Mouse (Mus musculus): ENCODE measurements around the gene Spem2. TPM values are rescaled to one million over a fixed set of nuclear protein-coding genes. Genes with fewer than 3 reads are reported as not detected.

Spem2 gene
- total and polyA plus RNA-seq, 2 experiments from 2014 or later, result not detected

DNA sequence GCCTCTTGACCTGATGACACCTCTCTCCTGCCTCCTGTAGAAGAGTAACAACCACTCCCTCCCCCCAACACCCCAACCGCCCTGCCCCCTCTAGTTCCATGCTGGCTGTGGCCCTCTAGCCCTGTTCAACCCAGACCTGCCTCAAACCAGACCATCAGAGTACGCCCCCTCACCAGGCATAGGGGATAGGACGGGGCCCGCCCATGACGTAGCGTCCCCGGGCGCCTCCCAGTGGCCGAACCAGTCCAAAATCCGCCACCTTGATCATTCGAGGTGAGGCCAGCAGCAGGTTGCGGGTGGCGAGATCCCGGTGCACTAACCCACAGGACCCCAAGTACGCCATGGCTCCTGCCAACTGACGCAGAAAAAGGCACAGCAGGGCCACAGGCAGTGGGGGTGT, 37.1 kb upstream of the Spem2 start:
- no peak overlapping the region for H3K4me3 ChIP-seq (ENCODE audit: low read depth, low read length)
- peaks cover 8% of the 10 kb centered on the region for H3K27me3 ChIP-seq (ENCODE audit: insufficient read depth, low read length)
- 0 out of 2 replicates have a peak, but pooled peaks cover 4% of the 10 kb centered on the region for H3K4me1 ChIP-seq (ENCODE audit: insufficient read depth, low read length)
- H3K4me2 ChIP-seq (ENCODE audit: low read depth, low read length, poor library complexity, severe bottlenecking), result no peak overlapping the region
- 21% methylated on average over 16 of the region's 16 CpGs for WGBS
- no peak for DNase-seq (ENCODE audit: low spot score)
- H3K36me3 ChIP-seq (ENCODE audit: insufficient read depth, low read length), result peaks cover 15% of the 10 kb centered on the region
- no peak overlapping the region for H3K9ac ChIP-seq (replicated peaks; ENCODE audit: low read length, poor library complexity, severe bottlenecking)
- H3K27ac ChIP-seq (ENCODE audit: low read depth, low read length), result no peak overlapping the region
- no peaks in the 10 kb centered on the region for H3K9me3 ChIP-seq (ENCODE audit: low read length)
- ATAC-seq (ENCODE audit: low FRiP score), result peak; percentile 69
- TF ChIP-seq CTCF (IDR thresholded peaks at IDR 0.05), result peak; percentile 54

DNA sequence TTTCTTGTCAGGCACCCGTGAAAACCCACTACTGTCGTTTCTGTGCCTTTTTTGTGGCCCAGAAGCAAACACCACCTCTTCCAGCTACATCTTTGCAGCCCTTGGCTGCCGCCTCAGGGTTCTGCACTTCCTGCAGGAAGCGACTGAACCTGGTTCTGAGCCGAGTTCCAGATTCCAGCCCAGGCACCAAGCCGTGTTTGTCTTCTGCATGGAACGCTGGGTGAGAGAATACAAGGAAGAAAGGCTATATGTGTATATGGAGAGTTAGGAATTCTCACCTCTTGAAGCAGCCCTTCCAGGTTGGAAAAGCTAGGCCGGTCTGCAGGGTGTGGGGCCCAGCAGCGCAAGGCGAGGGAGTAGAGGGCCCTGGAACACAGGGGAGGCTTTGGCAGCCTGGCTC, 36.4 kb upstream of the Spem2 start:
- Histone ChIP-seq H3K4me2 (ENCODE audit: low read depth, low read length, poor library complexity, severe bottlenecking) (no peak overlapping the region), H3K4me3 (ENCODE audit: low read depth, low read length) (no peak overlapping the region), H3K27me3 (ENCODE audit: insufficient read depth, low read length) (peaks cover 8% of the 10 kb centered on the region), H3K27ac (ENCODE audit: low read depth, low read length) (no peak overlapping the region), H3K4me1 (ENCODE audit: insufficient read depth, low read length) (0 out of 2 replicates have a peak, but pooled peaks cover 4% of the 10 kb centered on the region), H3K9ac (replicated peaks; ENCODE audit: low read length, poor library complexity, severe bottlenecking) (no peak overlapping the region), H3K36me3 (ENCODE audit: insufficient read depth, low read length) (peaks cover 21% of the 10 kb centered on the region), H3K9me3 (ENCODE audit: low read length) (no peaks in the 10 kb centered on the region)
- DNase-seq (ENCODE audit: low spot score) (no peak), ATAC-seq (ENCODE audit: low FRiP score) (no peak)
- 89% methylated on average over 10 of the region's 10 CpGs for WGBS
- no peak for TF ChIP-seq CTCF (IDR thresholded peaks at IDR 0.05)

DNA sequence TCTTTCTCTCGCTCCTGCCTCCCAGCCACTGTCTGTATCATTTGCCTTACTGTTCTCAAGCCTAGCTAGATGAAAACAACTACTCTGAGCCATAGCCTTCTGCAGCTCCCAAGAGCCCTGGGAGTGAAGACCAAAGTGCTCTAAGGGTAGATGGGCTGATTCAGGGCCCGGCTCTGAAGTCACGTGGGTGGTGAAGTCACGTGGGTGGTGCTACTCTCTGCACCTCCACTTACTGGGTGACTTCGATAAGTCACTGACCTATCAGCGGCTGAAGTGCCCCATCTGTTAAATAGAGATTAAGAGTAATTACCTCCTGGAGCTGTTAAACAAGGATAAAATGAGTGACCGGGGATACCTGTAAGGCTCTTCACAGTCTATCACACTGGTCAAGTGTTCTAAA, 35.7 kb upstream of the Spem2 start:
- no peak overlapping the region for H3K9ac ChIP-seq (replicated peaks; ENCODE audit: low read length, poor library complexity, severe bottlenecking)
- DNase-seq (ENCODE audit: low spot score) (no peak), ATAC-seq (ENCODE audit: low FRiP score) (no peak)
- H3K27ac ChIP-seq (ENCODE audit: low read depth, low read length), result no peak overlapping the region
- no peak overlapping the region for H3K4me3 ChIP-seq (ENCODE audit: low read depth, low read length)
- peaks cover 6% of the 10 kb centered on the region for H3K27me3 ChIP-seq (ENCODE audit: insufficient read depth, low read length)
- no peaks in the 10 kb centered on the region for H3K9me3 ChIP-seq (ENCODE audit: low read length)
- 0 out of 2 replicates have a peak, but pooled peaks cover 4% of the 10 kb centered on the region for H3K4me1 ChIP-seq (ENCODE audit: insufficient read depth, low read length)
- no peak for TF ChIP-seq CTCF (IDR thresholded peaks at IDR 0.05)
- WGBS, result 81% methylated on average over 7 of the region's 7 CpGs
- no peak overlapping the region for H3K4me2 ChIP-seq (ENCODE audit: low read depth, low read length, poor library complexity, severe bottlenecking)
- peaks cover 24% of the 10 kb centered on the region for H3K36me3 ChIP-seq (ENCODE audit: insufficient read depth, low read length)

DNA sequence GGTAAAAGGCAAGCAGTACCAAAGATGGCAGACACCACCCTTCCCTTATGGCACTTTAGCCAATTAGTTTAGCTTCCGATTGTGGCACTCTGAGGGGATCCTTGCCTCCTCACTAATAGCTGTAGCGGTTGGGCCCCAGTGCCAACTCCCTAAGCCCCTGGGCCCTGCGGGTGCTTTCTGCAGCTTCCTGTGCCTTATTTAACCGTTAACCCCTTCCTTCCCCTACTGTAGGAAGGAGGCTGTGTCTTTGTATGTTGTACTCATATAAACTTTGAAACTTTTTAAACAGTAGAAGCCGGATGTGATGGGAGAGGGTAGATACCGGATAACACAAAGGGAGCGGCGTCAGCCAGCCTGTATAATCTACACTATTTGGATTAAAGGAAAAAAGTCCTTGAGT, 32.5 kb upstream of the Spem2 start:
- no peak for DNase-seq (ENCODE audit: low spot score)
- ATAC-seq (ENCODE audit: low FRiP score), result no peak
- H3K9ac ChIP-seq (replicated peaks; ENCODE audit: low read length, poor library complexity, severe bottlenecking), result no peak overlapping the region
- no peak overlapping the region for H3K27ac ChIP-seq (ENCODE audit: low read depth, low read length)
- no peak for TF ChIP-seq CTCF (IDR thresholded peaks at IDR 0.05)
- H3K4me1 ChIP-seq (ENCODE audit: insufficient read depth, low read length), result peaks cover 14% of the 10 kb centered on the region; the same call in 1 of the 2 replicates
- 75% methylated on average over 8 of the region's 8 CpGs for WGBS
- no peak overlapping the region for H3K4me3 ChIP-seq (ENCODE audit: low read depth, low read length)
- H3K9me3 ChIP-seq (ENCODE audit: low read length), result no peaks in the 10 kb centered on the region
- no peaks in the 10 kb centered on the region for H3K27me3 ChIP-seq (ENCODE audit: insufficient read depth, low read length)
- no peak overlapping the region for H3K4me2 ChIP-seq (ENCODE audit: low read depth, low read length, poor library complexity, severe bottlenecking)
- peaks cover 34% of the 10 kb centered on the region for H3K36me3 ChIP-seq (ENCODE audit: insufficient read depth, low read length)

DNA sequence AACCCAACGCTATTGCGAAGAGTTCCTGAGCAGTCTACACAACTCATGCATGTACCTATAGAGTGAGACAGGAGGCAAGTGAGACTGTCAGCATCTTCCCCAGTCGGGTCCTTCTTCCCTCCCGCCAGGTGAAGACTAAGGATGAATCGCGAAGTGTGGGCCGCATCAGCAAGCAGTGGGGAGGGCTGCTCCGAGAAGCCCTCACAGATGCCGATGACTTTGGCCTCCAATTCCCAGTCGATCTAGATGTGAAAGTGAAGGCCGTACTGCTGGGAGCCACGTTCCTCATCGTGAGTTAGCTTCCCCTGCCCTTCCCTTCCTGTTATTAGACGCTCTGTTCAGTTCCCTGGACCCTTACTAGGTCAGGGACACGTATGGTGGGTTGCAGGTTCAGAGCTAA, 31.6 kb upstream of the Spem2 start:
- peaks cover 34% of the 10 kb centered on the region for H3K36me3 ChIP-seq (ENCODE audit: insufficient read depth, low read length)
- H3K9me3 ChIP-seq (ENCODE audit: low read length), result no peaks in the 10 kb centered on the region
- ATAC-seq (ENCODE audit: low FRiP score), result no peak
- TF ChIP-seq CTCF (IDR thresholded peaks at IDR 0.05), result no peak
- H3K27ac ChIP-seq (ENCODE audit: low read depth, low read length), result no peak overlapping the region
- H3K9ac ChIP-seq (replicated peaks; ENCODE audit: low read length, poor library complexity, severe bottlenecking), result no peak overlapping the region
- H3K27me3 ChIP-seq (ENCODE audit: insufficient read depth, low read length), result no peaks in the 10 kb centered on the region
- 92% methylated on average over 15 of the region's 15 CpGs for WGBS
- H3K4me1 ChIP-seq (ENCODE audit: insufficient read depth, low read length), result peaks cover 9% of the 10 kb centered on the region; the same call in 1 of the 2 replicates
- DNase-seq (ENCODE audit: low spot score), result no peak
- no peak overlapping the region for H3K4me3 ChIP-seq (ENCODE audit: low read depth, low read length)
- no peak overlapping the region for H3K4me2 ChIP-seq (ENCODE audit: low read depth, low read length, poor library complexity, severe bottlenecking)

DNA sequence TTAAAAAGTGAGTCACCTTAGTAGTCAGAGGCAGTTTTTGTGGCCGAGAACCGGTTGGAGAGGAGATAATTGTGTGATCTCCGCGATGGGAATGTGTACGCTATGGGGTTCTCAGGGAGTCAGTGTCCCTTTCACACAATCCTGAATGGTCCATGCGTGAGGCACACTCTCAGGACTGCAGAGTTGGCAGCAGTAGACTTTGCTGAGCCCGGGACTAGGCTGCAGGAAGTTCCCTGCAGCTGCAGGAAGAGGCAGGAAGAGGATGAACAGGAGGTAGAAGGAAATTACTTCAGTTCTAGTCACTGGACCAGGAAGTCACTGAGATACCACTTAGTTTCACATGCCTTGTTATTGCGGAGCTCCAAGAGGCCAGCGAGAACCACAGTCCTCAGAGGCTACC, 30.9 kb upstream of the Spem2 start:
- no peak overlapping the region for H3K4me2 ChIP-seq (ENCODE audit: low read depth, low read length, poor library complexity, severe bottlenecking)
- H3K4me1 ChIP-seq (ENCODE audit: insufficient read depth, low read length), result peaks cover 9% of the 10 kb centered on the region; the same call in 1 of the 2 replicates
- no peaks in the 10 kb centered on the region for H3K27me3 ChIP-seq (ENCODE audit: insufficient read depth, low read length)
- TF ChIP-seq CTCF (IDR thresholded peaks at IDR 0.05), result no peak
- no peak overlapping the region for H3K4me3 ChIP-seq (ENCODE audit: low read depth, low read length)
- H3K9me3 ChIP-seq (ENCODE audit: low read length), result no peaks in the 10 kb centered on the region
- DNase-seq (ENCODE audit: low spot score) (no peak), ATAC-seq (ENCODE audit: low FRiP score) (no peak)
- H3K36me3 ChIP-seq (ENCODE audit: insufficient read depth, low read length), result peaks cover 34% of the 10 kb centered on the region
- H3K27ac ChIP-seq (ENCODE audit: low read depth, low read length), result no peak overlapping the region
- no peak overlapping the region for H3K9ac ChIP-seq (replicated peaks; ENCODE audit: low read length, poor library complexity, severe bottlenecking)
- 88% methylated on average over 9 of the region's 9 CpGs for WGBS
